Mouse (Mus musculus) midbrain, postnatal 0 days (tissue): ENCODE data around the gene Adamts14. TPM values are rescaled to one million over a fixed set of nuclear protein-coding genes. Genes with fewer than 3 reads are reported as not detected.
A peak's percentile ranks its signal among the peaks of the same experiment; 100 is the strongest.

Experiments used
- ATAC-seq: fragments of 200-750 bp; cut with Nextera tagmentation; 2 replicates; pipeline ENCODE4 v1.8.0; 2017; ENCODE audit warnings: moderate number of reproducible peaks, mild to moderate bottlenecking, moderate TSS enrichment, moderate library complexity; ENCODE audit not compliant: low FRiP score
- DNase-seq: peaks from one replicate; pipeline ENCODE4 v3.0.0-alpha.2; 2015; ENCODE audit warnings: low spot score
- H3K27ac ChIP-seq: fragments of 300-500 bp; sonication (generic); 2 replicates; pipeline ENCODE4 v1.5.1; 2014; ENCODE audit warnings: low read depth, mild to moderate bottlenecking, low read length, mixed read lengths
- H3K27me3 ChIP-seq: fragments of 300-500 bp; sonication (generic); 2 replicates; pipeline ENCODE4 v1.6.1; 2014; ENCODE audit warnings: low read length, control low read depth, mixed read lengths; ENCODE audit not compliant: insufficient read depth
- H3K36me3 ChIP-seq: fragments of 300-500 bp; sonication (generic); 2 replicates; pipeline ENCODE4 v1.6.1; 2014; ENCODE audit warnings: low read length, control low read depth, mixed read lengths; ENCODE audit not compliant: insufficient read depth
- H3K4me1 ChIP-seq: fragments of 300-500 bp; sonication (generic); 2 replicates; pipeline ENCODE4 v1.6.1; 2014; ENCODE audit warnings: mild to moderate bottlenecking, control low read depth, antibody characterized with exemption, low read length, mixed read lengths; ENCODE audit not compliant: insufficient read depth
- H3K4me2 ChIP-seq: fragments of 300-500 bp; sonication (generic); 2 replicates; pipeline ENCODE4 v1.6.1; 2014; ENCODE audit warnings: low read depth, mild to moderate bottlenecking, low read length, mixed read lengths; ENCODE audit not compliant: poor library complexity, severe bottlenecking
- H3K4me3 ChIP-seq: fragments of 300-500 bp; sonication (generic); 2 replicates; pipeline ENCODE4 v1.5.1; 2014; ENCODE audit warnings: low read depth, mild to moderate bottlenecking, low read length, moderate library complexity
- H3K9ac ChIP-seq: fragments of 300-500 bp; sonication (generic); replicated peaks from 2 replicates; pipeline ENCODE4 v1.6.1; 2014; ENCODE audit warnings: mild to moderate bottlenecking, low read length, moderate library complexity, mixed read lengths; ENCODE audit not compliant: poor library complexity, severe bottlenecking
- H3K9me3 ChIP-seq: fragments of 300-500 bp; sonication (generic); 2 replicates; pipeline ENCODE4 v1.6.1; 2016; ENCODE audit warnings: low read length, control low read depth
- CTCF ChIP-seq: IDR thresholded peaks from 2 replicates; pipeline ENCODE4 v1.5.1; 2016; ENCODE audit warnings: antibody characterized with exemption, mild to moderate bottlenecking
- WGBS: fragments of 180-500 bp; shearing (Covaris S2); extraction: QIAGEN DNeasy Blood & Tissue Kit; methylation state at CpG from one replicate; pipeline ENCODE4 v1.1.7; 2014; 5-methylcytosine and 5-hydroxymethylcytosine counted together
- polyA plus RNA-seq: library from polyadenylated mRNA; unstranded; fragments of >200 nt; fragmentation: Nextera tagmentation; extraction: Ambion mirVana; gene quantifications from 2 replicates; pipeline ENCODE4 v1.2.1, GENCODE M21; 2015
- total RNA-seq: library from RNA; depleted of rRNA; stranded (reverse); fragments of >200 nt; gene quantifications from 2 replicates; pipeline ENCODE4 v1.2.3, GENCODE M21; 2014

Adamts14 gene
- total and polyA plus RNA-seq, 2 experiments from 2014 or later, result 0.27 to 1.1 TPM

GRCm38 (mm10) chr10:61308706-61309320 lies 35.6 kb upstream of the Adamts14 start:
- no peak for DNase-seq
- Histone ChIP-seq H3K4me1 (no peaks in the 10 kb centered on the region), H3K4me2 (no peak overlapping the region), H3K27ac (no peak overlapping the region), H3K36me3 (no peaks in the 10 kb centered on the region), H3K4me3 (no peak overlapping the region), H3K27me3 (no peaks in the 10 kb centered on the region), H3K9ac (no peak overlapping the region), H3K9me3 (no peaks in the 10 kb centered on the region)
- ATAC-seq, result no peak
- WGBS, result 60% methylated on average over 12 of the region's 12 CpGs
- TF ChIP-seq CTCF, result no peak

- no peaks in the 10 kb centered on the region for H3K27me3 ChIP-seq
- H3K36me3 ChIP-seq, result no peaks in the 10 kb centered on the region
- TF ChIP-seq CTCF, result no peak
- 86% methylated on average over 13 of the region's 13 CpGs for WGBS
- H3K9me3 ChIP-seq, result no peaks in the 10 kb centered on the region
- H3K4me3 ChIP-seq, result no peak overlapping the region
- no peak overlapping the region for H3K9ac ChIP-seq
- no peak for DNase-seq
- H3K4me2 ChIP-seq, result no peak overlapping the region
- H3K27ac ChIP-seq, result no peak overlapping the region
- no peak for ATAC-seq
- no peaks in the 10 kb centered on the region for H3K4me1 ChIP-seq
Measured at GRCm38 (mm10) chr10:61305928-61306590, 32.8 kb upstream of the Adamts14 start.

- H3K27me3 ChIP-seq, result no peaks in the 10 kb centered on the region
- no peaks in the 10 kb centered on the region for H3K4me1 ChIP-seq
- H3K36me3 ChIP-seq, result no peaks in the 10 kb centered on the region
- no peak for TF ChIP-seq CTCF
- no peak overlapping the region for H3K4me3 ChIP-seq
- H3K9ac ChIP-seq, result no peak overlapping the region
- no peak for ATAC-seq
- H3K9me3 ChIP-seq, result no peaks in the 10 kb centered on the region
- no peak overlapping the region for H3K4me2 ChIP-seq
- no peak overlapping the region for H3K27ac ChIP-seq
- DNase-seq, result peak; percentile 29
- 62% methylated on average over 6 of the region's 6 CpGs for whole genome bisulfite sequencing
Measured at GRCm38 (mm10) chr10:61304046-61304445, 30.8 kb upstream of the Adamts14 start.

- Histone ChIP-seq H3K36me3 (no peaks in the 10 kb centered on the region), H3K4me2 (no peak overlapping the region), H3K4me3 (no peak overlapping the region), H3K27ac (no peak overlapping the region), H3K9ac (no peak overlapping the region), H3K4me1 (no peaks in the 10 kb centered on the region), H3K27me3 (no peaks in the 10 kb centered on the region), H3K9me3 (no peaks in the 10 kb centered on the region)
- DNase-seq, result no peak
- 84% methylated on average over 3 of the region's 3 CpGs for WGBS
- no peak for ATAC-seq
- no peak for TF ChIP-seq CTCF
Measured at GRCm38 (mm10) chr10:61300996-61301395, 27.8 kb upstream of the Adamts14 start.

- H3K4me1 ChIP-seq, result no peaks in the 10 kb centered on the region
- TF ChIP-seq CTCF, result no peak
- no peak within 1 kb of the TSS for H3K27ac ChIP-seq
- ATAC-seq, result no peak
- no peak within 1 kb of the TSS for H3K4me2 ChIP-seq
- DNase-seq, result no peak
- no peak within 1 kb of the TSS for H3K4me3 ChIP-seq
- H3K9me3 ChIP-seq, result no peaks in the 10 kb centered on the region
- H3K27me3 ChIP-seq, result no peaks in the 10 kb centered on the region
- no peaks in the 10 kb centered on the region for H3K36me3 ChIP-seq
- H3K9ac ChIP-seq, result no peak within 1 kb of the TSS
- 91% methylated on average over 7 of the region's 7 CpGs for WGBS
Measured at GRCm38 (mm10) chr10:61297477-61297876, 24.2 kb upstream of the Adamts14 start, which contains the start of gene Prf1. Prf1 (plus strand) TSS chr10:61297833.

GRCm38 (mm10) chr10:61296713-61297445 lies 23.6 kb upstream of the Adamts14 start:
- H3K4me3 ChIP-seq, result no peak overlapping the region

More at GRCm38 (mm10) chr10:61296713-61297445, 23.6 kb upstream of the Adamts14 start:
- ATAC-seq (no peak), DNase-seq (peak; percentile 45)
- Histone ChIP-seq H3K4me1 (no peaks in the 10 kb centered on the region), H3K9me3 (no peaks in the 10 kb centered on the region), H3K27ac (no peak overlapping the region), H3K36me3 (no peaks in the 10 kb centered on the region), H3K4me2 (no peak overlapping the region), H3K27me3 (no peaks in the 10 kb centered on the region), H3K9ac (no peak overlapping the region)
- 74% methylated on average over 8 of the region's 8 CpGs for WGBS
- no peak for TF ChIP-seq CTCF
